Mouse (Mus musculus) ovary, postnatal 10 days (tissue): ENCODE measurements around the gene Htt.
"Not testable (repeated sequence)": the region's sequence is repeated elsewhere in the genome, so short reads cannot be mapped to it uniquely, and the experiment has no call there.

Source experiments
- DNase-seq: peaks from one replicate; pipeline ENCODE4 v3.0.0; 2022; ENCODE audit warnings: low spot score

Gene Htt

DNA sequence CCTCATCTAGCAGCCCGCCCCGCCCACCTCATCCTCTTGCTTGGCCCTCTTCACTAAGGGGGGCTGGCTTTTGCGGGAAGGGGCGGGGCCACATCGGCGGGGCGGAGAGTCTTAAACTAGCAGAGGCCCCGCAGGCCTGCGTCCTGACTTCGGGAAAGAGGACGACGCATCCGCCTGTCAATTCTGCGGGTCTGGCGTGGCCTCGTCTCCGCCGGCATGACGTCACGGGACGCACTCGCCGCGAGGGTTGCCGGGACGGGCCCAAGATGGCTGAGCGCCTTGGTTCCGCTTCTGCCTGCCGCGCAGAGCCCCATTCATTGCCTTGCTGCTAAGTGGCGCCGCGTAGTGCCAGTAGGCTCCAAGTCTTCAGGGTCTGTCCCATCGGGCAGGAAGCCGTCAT is at the start of gene Htt:
Gene Htt, plus strand, starts transcription at position 232 of the 400 bp plus-strand sequence.
- DNase-seq = peak; percentile 93

GRCm38 (mm10) chr5:34714371-34714770 is 47.2 kb upstream of the Htt start:
- DNase-seq = not testable (repeated sequence)

DNA sequence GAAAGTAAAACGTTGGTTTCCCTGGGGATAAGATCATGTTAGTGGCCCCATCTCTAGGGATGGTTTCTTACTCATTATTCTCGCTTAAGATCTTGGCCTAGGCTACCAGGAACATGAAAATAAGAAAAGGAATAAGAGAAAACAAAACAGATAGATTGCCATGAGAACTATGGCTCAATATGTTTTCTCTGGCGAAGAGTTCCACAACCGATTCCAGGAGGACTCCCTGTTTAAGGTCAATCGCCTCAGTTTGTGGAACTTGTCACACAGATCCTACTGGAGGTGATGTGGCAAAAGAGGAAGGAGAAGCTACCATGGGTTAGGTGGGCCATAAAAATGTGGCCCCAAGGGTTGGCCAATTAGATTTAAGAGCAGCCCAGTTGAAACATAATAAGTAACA is 46.7 kb upstream of the Htt start:
- no peak for DNase-seq

DNA sequence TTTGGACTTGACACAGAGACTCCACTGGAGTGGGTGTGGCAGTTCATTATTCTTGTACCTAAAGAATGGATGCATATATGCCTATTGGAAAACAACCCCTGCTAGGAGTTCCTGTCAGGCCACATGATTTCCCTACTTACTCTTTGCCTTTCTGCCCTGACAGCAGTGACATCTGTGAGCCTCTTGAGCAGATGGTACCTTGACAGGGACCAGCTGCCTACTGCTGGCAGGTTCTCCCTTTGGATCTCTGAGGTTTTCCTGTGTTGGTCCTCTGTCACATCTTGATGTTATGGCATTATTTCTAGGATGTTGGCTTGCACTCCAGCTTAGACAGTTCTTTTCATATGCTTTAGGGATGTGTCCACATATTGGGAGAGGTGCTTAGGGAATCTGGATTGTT is 32.4 kb upstream of the Htt start:
- no peak for DNase-seq

GRCm38 (mm10) chr5:34730255-34730654 is 31.3 kb upstream of the Htt start:
- DNase-seq = no peak

- DNase-seq = no peak
These were observed 10.1 kb upstream of the Htt start for GRCm38 (mm10) chr5:34751477-34751876.

DNA sequence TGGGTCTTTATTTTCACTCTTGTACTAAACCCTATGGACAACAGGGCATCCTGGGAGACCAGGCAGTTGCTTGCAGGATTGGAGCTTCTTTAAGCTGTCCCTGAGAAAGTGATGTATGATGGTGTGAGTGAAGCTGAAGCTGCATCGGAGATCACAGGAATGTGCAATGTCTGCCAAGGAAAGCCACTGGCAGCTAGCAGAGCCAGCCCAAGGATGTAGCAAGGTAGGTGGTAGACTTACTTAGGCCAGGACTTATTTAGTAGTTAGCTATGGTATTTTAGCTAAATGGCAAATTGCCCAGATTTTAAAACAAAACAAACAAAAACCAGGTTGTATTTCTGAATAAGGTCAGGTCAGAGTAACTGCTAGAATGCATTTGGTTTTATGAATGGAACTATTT is 2.8 kb upstream of the Htt start:
- DNase-seq = no peak

DNA sequence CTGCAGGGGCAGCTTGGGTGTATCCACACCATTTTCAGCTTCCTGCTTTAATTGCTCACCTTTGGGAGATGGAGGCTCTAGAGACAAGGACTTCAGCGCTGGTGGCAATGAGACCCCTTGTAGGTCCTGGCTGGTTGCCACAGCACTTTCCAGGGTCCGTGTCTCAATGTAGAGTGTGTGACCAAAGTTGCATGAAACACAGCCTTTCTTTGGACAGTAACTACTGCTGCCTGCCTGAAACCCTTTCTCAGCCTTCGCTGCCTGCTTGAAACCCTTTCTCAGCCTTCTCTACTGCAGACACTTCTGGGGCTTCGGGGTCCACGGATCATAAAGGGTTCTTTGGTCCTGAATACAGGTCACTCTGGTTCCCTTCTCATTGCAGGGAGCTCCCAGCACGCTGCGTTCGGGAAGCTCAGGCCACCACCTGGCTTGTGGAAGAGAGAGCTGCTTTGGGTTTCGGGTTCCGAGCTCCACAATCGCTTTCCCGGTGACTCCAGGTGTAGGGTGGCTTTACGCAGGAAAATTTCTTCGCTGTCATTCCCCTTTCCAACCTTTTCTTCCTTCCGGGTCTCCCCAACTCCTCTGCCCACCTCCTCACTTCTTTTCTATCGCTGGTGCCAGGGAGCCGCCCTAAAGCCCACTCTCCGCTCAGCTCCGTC is 561 bp upstream of the Htt start:
- peak; percentile 13 for DNase-seq

GRCm38 (mm10) chr5:34761934-34762611 is 533 bp downstream of the Htt start:
- peak; percentile 13 for DNase-seq

- DNase-seq = no peak
These were observed 10.3 kb downstream of the Htt start for GRCm38 (mm10) chr5:34771818-34772217.

GRCm38 (mm10) chr5:34772696-34773245 is 11.2 kb downstream of the Htt start:
- no peak for DNase-seq

GRCm38 (mm10) chr5:34773392-34773791 is 11.9 kb downstream of the Htt start:
- no peak for DNase-seq

GRCm38 (mm10) chr5:34785027-34785426 is 23.5 kb downstream of the Htt start:
- DNase-seq = no peak

DNA sequence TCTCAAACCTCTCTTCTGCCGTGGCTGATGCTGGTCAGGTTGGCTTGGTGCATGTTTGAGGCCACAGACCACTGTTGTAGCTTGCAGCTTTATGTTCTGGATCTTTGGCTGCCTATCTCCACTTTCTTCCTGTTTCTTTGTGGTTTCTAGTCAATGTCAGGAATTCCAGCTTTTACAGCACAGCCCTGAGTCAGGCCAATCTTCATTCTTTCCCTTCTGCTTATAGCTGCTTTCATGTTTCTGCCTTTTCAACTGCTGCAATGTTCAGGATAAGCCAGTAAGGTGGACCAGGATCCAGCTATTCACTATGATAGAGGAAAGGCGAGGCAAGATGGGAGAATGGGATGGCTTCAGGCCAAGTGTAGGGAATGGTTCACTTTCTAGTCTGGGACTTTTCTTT is 29.6 kb downstream of the Htt start:
- no peak for DNase-seq

GRCm38 (mm10) chr5:34800292-34800953 is 38.9 kb downstream of the Htt start:
- no peak for DNase-seq

- no peak for DNase-seq
These were observed 44.5 kb downstream of the Htt start for GRCm38 (mm10) chr5:34806038-34806437.

- no peak for DNase-seq
These were observed 61.0 kb downstream of the Htt start for GRCm38 (mm10) chr5:34822431-34823149.

DNA sequence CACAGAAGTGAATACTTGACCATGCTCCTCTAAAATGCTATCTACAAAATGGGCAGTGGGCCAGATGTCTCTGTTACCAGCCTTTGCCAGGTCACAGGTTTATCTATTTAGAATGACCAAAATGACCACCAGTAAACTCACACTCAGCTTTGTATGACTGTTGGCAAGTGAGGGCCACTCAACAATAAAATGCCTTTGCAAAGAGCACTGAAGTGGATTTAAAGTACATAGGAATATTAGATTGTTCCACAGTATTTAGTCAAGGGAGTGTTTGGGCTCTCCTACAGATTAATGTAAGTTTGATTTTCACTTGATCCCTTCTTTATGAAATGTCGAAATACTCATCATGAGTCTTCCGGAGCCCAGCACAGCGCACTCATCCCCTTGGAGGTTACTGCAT is 92.5 kb downstream of the Htt start:
- DNase-seq = no peak

DNA sequence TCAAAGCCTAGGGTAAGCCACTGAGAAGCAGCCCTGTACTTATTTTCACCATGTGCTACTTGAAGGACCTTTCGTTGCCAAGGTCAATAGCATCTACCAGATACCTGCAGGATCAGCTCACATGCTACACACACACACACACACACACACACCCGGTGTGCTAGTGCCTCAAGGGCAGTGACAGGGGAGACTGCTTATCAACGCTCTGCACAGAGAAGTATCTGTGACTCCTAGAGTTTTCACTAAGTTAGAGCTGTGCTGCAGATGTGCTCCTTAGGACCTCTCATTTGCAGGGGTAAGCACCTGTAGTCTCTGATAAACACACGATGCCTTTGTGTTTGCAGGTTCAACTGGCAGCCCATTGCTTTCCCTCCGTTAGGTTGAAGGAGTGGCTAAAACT is 103.8 kb downstream of the Htt start:
- DNase-seq = no peak

GRCm38 (mm10) chr5:34880307-34880706 is 118.8 kb downstream of the Htt start:
- DNase-seq = not testable (repeated sequence)

- no peak for DNase-seq
These were observed 119.5 kb downstream of the Htt start for GRCm38 (mm10) chr5:34881023-34881422.

DNA sequence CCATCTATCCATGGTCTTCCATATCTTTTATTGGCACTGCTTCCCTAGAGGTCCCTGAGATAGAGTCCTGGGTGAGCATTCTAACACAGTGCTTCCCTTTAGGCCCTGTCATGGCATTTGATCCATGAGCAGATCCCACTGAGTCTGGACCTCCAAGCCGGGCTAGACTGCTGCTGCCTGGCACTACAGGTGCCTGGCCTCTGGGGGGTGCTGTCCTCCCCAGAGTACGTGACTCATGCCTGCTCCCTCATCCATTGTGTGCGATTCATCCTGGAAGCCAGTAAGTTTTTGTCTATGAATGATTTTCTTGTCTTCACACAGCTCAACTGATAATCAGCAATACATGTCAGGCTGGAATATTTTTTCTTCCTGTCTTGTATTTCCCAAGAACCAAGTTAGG is 123.7 kb downstream of the Htt start:
- no peak for DNase-seq
